Mouse (Mus musculus) G1E (cell line): ENCODE data around the gene Dab2. TPM values are rescaled to one million over a fixed set of nuclear protein-coding genes. Genes with fewer than 3 reads are reported as not detected.

Experiments
- ATAC-seq: 2 replicates; pipeline ENCODE4 v1.8.0; 2016; ENCODE audit warnings: mild to moderate bottlenecking; ENCODE audit not compliant: insufficient number of reproducible peaks, poor library complexity, low FRiP score, severe bottlenecking; ENCODE audit errors: extremely low read depth
- DNase-seq: peaks from one replicate; pipeline ENCODE4 v3.0.0; 2012; ENCODE audit warnings: low spot score
- H3K27me3 ChIP-seq: 2 replicates; pipeline ENCODE4 v1.6.1; 2012; ENCODE audit warnings: mild to moderate bottlenecking, low read length, inconsistent platforms; ENCODE audit not compliant: insufficient read depth
- H3K36me3 ChIP-seq: replicated peaks from 2 replicates; pipeline ENCODE3; 2012; ENCODE audit warnings: mild to moderate bottlenecking, inconsistent platforms
- H3K4me1 ChIP-seq: 2 replicates; pipeline ENCODE4 v1.6.1; 2012; ENCODE audit warnings: low read depth, low read length, inconsistent platforms, mixed read lengths; ENCODE audit not compliant: insufficient read depth
- H3K4me3 ChIP-seq: 2 replicates; pipeline ENCODE4 v1.5.1; 2012; ENCODE audit warnings: low read depth, mild to moderate bottlenecking, inconsistent platforms, low read length, moderate library complexity, mixed read lengths
- H3K9me3 ChIP-seq: replicated peaks from 2 replicates; pipeline ENCODE4 v1.6.1; 2012; ENCODE audit warnings: inconsistent platforms
- CTCF ChIP-seq: IDR thresholded peaks from 2 replicates; pipeline ENCODE4 v1.5.1; 2012; ENCODE audit warnings: low read depth, low read length, inconsistent platforms, mixed read lengths
- GATA1 ChIP-seq: IDR thresholded peaks from 2 replicates; pipeline ENCODE4 v1.6.1; 2012; ENCODE audit warnings: borderline replicate concordance, low read length, inconsistent platforms, mixed read lengths
- GATA2 ChIP-seq: IDR thresholded peaks from 2 replicates; pipeline ENCODE4 v1.6.1; 2012; ENCODE audit warnings: low read depth, low read length, inconsistent platforms, borderline replicate concordance
- POLR2AphosphoS5 ChIP-seq: IDR thresholded peaks from 2 replicates; pipeline ENCODE4 v1.6.1; 2012; ENCODE audit warnings: low read depth, low read length, inconsistent platforms; ENCODE audit not compliant: insufficient replicate concordance
- TAL1 ChIP-seq: conservative IDR thresholded peaks from 2 replicates; pipeline ENCODE4 v1.6.1; 2012; ENCODE audit warnings: low read depth, low read length, inconsistent platforms, mixed read lengths
- polyA plus RNA-seq: library from polyadenylated mRNA; stranded (reverse); fragments of >175 nt; gene quantifications from 2 replicates; pipeline ENCODE4 v1.2.3, GENCODE M21; 2012
- total RNA-seq, 2 experiments: library from RNA; stranded (forward) in 1 of 2; stranded (reverse) in 1 of 2; fragments of 200-1000 nt in 1 of 2; fragments of >200 nt in 1 of 2; fragmentation: Nextera tagmentation in 1 of 2; gene quantifications; 2 replicates each; pipeline ENCODE4 v1.2.3; 2014 to 2017

Dab2 gene
- total and polyA plus RNA-seq, 3 experiments = 0.38 TPM; not detected in 2

- no peak for TF ChIP-seq GATA1
- no peak for TF ChIP-seq CTCF
- no peak for TF ChIP-seq GATA2
- TF ChIP-seq TAL1 = no peak
- no peak for TF ChIP-seq POLR2AphosphoS5
- no peaks in the 10 kb centered on the region for H3K4me1 ChIP-seq
- no peaks in the 10 kb centered on the region for H3K36me3 ChIP-seq
- H3K27me3 ChIP-seq = peaks cover 39% of the 10 kb centered on the region
- H3K9me3 ChIP-seq = no peaks in the 10 kb centered on the region
- H3K4me3 ChIP-seq = no peak overlapping the region
- no peak for ATAC-seq
- no peak for DNase-seq
Measured at GRCm38 (mm10) chr15:6446181-6446580, 146.6 kb downstream of the Dab2 start.

- Histone ChIP-seq H3K27me3 (peaks cover 29% of the 10 kb centered on the region), H3K4me3 (no peak overlapping the region), H3K9me3 (no peaks in the 10 kb centered on the region), H3K36me3 (no peaks in the 10 kb centered on the region), H3K4me1 (no peaks in the 10 kb centered on the region)
- no peak for TF ChIP-seq GATA1
- no peak for TF ChIP-seq GATA2
- no peak for TF ChIP-seq CTCF
- TF ChIP-seq TAL1 = no peak
- no peak for TF ChIP-seq POLR2AphosphoS5
- ATAC-seq (no peak), DNase-seq (no peak)
Measured at GRCm38 (mm10) chr15:6448892-6449291, 149.3 kb downstream of the Dab2 start.

GRCm38 (mm10) chr15:6454461-6454860 is 154.9 kb downstream of the Dab2 start:
- Histone ChIP-seq H3K27me3 (peaks cover 6% of the 10 kb centered on the region), H3K4me3 (no peak overlapping the region), H3K9me3 (no peaks in the 10 kb centered on the region), H3K4me1 (peaks cover 5% of the 10 kb centered on the region), H3K36me3 (no peaks in the 10 kb centered on the region)
- DNase-seq = no peak
- TF ChIP-seq CTCF = no peak
- TF ChIP-seq POLR2AphosphoS5 = no peak
- no peak for TF ChIP-seq GATA1
- TF ChIP-seq GATA2 = no peak
- no peak for TF ChIP-seq TAL1
- no peak for ATAC-seq

- no peaks in the 10 kb centered on the region for H3K9me3 ChIP-seq
- no peak for ATAC-seq
- peaks cover 8% of the 10 kb centered on the region for H3K27me3 ChIP-seq
- DNase-seq = no peak
- no peak overlapping the region for H3K4me3 ChIP-seq
- H3K36me3 ChIP-seq = no peaks in the 10 kb centered on the region
- peaks cover 5% of the 10 kb centered on the region for H3K4me1 ChIP-seq
- TF ChIP-seq GATA2 = no peak
- TF ChIP-seq CTCF = no peak
- TF ChIP-seq GATA1 = no peak
- no peak for TF ChIP-seq TAL1
- TF ChIP-seq POLR2AphosphoS5 = no peak
Measured at GRCm38 (mm10) chr15:6461381-6461780, 161.8 kb downstream of the Dab2 start.

GRCm38 (mm10) chr15:6463361-6463923 is 163.9 kb downstream of the Dab2 start:
- no peak for TF ChIP-seq CTCF
- TF ChIP-seq GATA2 = no peak
- TF ChIP-seq POLR2AphosphoS5 = no peak
- TF ChIP-seq GATA1 = no peak
- no peak for TF ChIP-seq TAL1
- no peaks in the 10 kb centered on the region for H3K4me1 ChIP-seq
- no peak overlapping the region for H3K4me3 ChIP-seq
- no peaks in the 10 kb centered on the region for H3K9me3 ChIP-seq
- DNase-seq = no peak
- H3K36me3 ChIP-seq = no peaks in the 10 kb centered on the region
- ATAC-seq = no peak
- H3K27me3 ChIP-seq = peaks cover 8% of the 10 kb centered on the region

- H3K4me1 ChIP-seq = no peaks in the 10 kb centered on the region
- TF ChIP-seq GATA1 = no peak
- TF ChIP-seq GATA2 = no peak
- no peak for TF ChIP-seq TAL1
- no peak for TF ChIP-seq CTCF
- DNase-seq = no peak
- no peaks in the 10 kb centered on the region for H3K9me3 ChIP-seq
- no peaks in the 10 kb centered on the region for H3K36me3 ChIP-seq
- H3K27me3 ChIP-seq = peaks cover 12% of the 10 kb centered on the region
- no peak for ATAC-seq
- no peak overlapping the region for H3K4me3 ChIP-seq
Measured at GRCm38 (mm10) chr15:6466995-6467394, 167.4 kb downstream of the Dab2 start.
